Mouse (Mus musculus) embryonic facial prominence, embryonic 14.5 days (tissue): ENCODE results near the gene Gimap4. TPM values are rescaled to one million over a fixed set of nuclear protein-coding genes. Genes with fewer than 3 reads are reported as not detected.
A peak's percentile ranks its signal among the peaks of the same experiment; 100 is the strongest.

Experiments used
- ATAC-seq: fragments of 200-750 bp; cut with Nextera tagmentation; 2 replicates; pipeline ENCODE4 v1.8.0; 2017; ENCODE audit warnings: low read depth, moderate number of reproducible peaks, moderate TSS enrichment
- DNase-seq: peaks from one replicate; pipeline ENCODE4 v3.0.0-alpha.2; 2015; ENCODE audit warnings: low spot score
- H3K27ac ChIP-seq: fragments of 300-500 bp; sonication (generic); replicated peaks from 2 replicates; pipeline ENCODE4 v1.5.1; 2014; ENCODE audit warnings: low read depth, mild to moderate bottlenecking, low read length, moderate library complexity
- H3K27me3 ChIP-seq: fragments of 300-500 bp; sonication (generic); replicated peaks from 2 replicates; pipeline ENCODE4 v1.6.1; 2014; ENCODE audit warnings: low read length; ENCODE audit not compliant: control insufficient read depth, insufficient read depth
- H3K36me3 ChIP-seq: fragments of 300-500 bp; sonication (generic); 2 replicates; pipeline ENCODE4 v1.6.1; 2014; ENCODE audit warnings: low read length, mixed read lengths; ENCODE audit not compliant: control insufficient read depth, insufficient read depth
- H3K4me1 ChIP-seq: fragments of 300-500 bp; sonication (generic); 2 replicates; pipeline ENCODE4 v1.6.1; 2014; ENCODE audit warnings: antibody characterized with exemption, low read length; ENCODE audit not compliant: control insufficient read depth, insufficient read depth
- H3K4me2 ChIP-seq: fragments of 300-500 bp; sonication (generic); 2 replicates; pipeline ENCODE4 v1.6.1; 2014; ENCODE audit warnings: low read depth, mild to moderate bottlenecking, low read length, moderate library complexity, mixed read lengths
- H3K4me3 ChIP-seq: fragments of 300-500 bp; sonication (generic); 2 replicates; pipeline ENCODE4 v1.5.1; 2014; ENCODE audit warnings: low read depth, mild to moderate bottlenecking, low read length
- H3K9ac ChIP-seq: fragments of 300-500 bp; sonication (generic); 2 replicates; pipeline ENCODE4 v1.6.1; 2014; ENCODE audit warnings: low read depth, mild to moderate bottlenecking, low read length, moderate library complexity, mixed read lengths
- H3K9me3 ChIP-seq: fragments of 300-500 bp; sonication (generic); 2 replicates; pipeline ENCODE4 v1.6.1; 2016; ENCODE audit warnings: low read length; ENCODE audit not compliant: control insufficient read depth
- WGBS: fragments of 180-500 bp; shearing (Covaris S2); extraction: QIAGEN DNeasy Blood & Tissue Kit; methylation state at CpG from one replicate; pipeline ENCODE4 v1.1.7; 2014; 5-methylcytosine and 5-hydroxymethylcytosine counted together
- polyA plus RNA-seq: library from polyadenylated mRNA; unstranded; fragments of >200 nt; fragmentation: Nextera tagmentation; extraction: Ambion mirVana; gene quantifications from 2 replicates; pipeline ENCODE4 v1.2.1, GENCODE M21; 2014

Gene Gimap4
- polyA plus RNA-seq, 1 experiment from 2014 or later = 12.6 TPM

DNA sequence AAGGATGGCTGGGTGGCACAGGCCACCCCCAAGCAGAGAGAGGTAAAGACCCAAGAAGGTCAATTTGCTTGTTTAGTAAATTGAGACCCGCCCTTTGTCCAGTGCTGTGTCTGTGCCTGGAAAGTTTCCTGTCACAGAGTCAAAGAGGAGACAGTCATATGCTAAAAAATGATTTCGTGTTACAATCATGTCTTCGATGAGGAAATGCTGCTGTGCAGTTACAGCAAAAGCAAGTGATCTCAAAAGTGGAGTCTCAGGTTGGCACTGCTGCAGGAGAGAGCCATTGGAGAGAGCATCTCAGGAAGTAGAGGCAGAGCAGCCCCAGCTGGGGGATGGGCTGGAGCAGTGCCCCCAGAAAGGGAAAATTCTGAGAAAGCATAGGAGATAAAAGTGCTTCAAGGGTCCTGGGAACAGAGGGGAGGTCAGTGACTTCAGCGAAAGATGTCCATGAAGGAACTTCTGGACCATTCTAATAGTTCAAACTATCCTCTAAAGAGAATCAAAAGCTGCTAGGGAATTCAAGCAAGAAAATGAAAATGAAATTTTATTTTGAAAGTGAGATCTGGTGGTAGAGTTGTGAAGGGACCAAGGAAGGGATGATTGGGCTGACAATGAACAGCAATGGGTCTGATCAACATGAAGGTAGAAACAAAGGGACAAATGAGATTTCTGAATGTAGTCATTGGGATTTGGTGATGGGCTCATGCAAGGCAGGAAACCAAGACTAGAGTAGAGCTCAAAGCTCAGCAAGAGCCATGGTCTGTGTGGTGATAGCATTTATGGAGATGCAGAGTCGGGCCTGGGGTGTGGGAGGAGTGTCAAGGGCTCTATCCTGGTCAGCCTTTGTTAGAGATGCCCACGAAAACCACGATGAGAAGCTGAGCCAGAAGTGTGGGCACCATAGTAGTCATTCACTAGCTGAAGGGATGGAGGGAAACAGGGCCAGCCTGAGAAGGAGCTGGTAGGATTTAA, 1.6 kb downstream of the Gimap4 start:
- Histone ChIP-seq H3K9ac (no peak overlapping the region), H3K4me2 (no peak overlapping the region), H3K27ac (no peak overlapping the region), H3K4me3 (no peak overlapping the region), H3K36me3 (no peaks in the 10 kb centered on the region), H3K9me3 (no peaks in the 10 kb centered on the region), H3K27me3 (no peaks in the 10 kb centered on the region), H3K4me1 (no peaks in the 10 kb centered on the region)
- ATAC-seq (no peak), DNase-seq (no peak)
- WGBS = 82% methylated on average over 7 of the region's 7 CpGs

DNA sequence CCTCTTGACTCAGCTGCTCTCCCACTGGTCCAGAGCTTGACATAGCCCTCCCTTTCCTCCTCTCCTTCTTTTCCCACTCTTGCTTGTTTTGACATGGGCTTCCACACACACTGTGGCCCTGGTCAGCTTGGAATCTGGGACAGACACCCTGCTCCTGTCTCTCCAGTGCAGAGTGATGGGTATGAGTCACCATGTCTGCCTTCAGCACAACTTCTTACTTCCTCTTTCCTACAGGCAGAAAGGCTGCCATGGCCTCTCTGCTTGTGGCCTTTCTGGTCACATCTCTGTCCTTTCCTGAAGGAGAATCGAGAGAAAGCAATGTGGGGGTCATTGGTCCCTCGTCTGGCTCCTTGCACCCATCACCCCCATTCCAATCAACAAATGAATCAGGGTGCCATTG, 2.7 kb downstream of the Gimap4 start:
- Histone ChIP-seq H3K4me1 (no peaks in the 10 kb centered on the region), H3K27me3 (no peaks in the 10 kb centered on the region), H3K4me2 (no peak overlapping the region), H3K4me3 (no peak overlapping the region), H3K36me3 (no peaks in the 10 kb centered on the region), H3K9me3 (no peaks in the 10 kb centered on the region), H3K27ac (no peak overlapping the region), H3K9ac (no peak overlapping the region)
- no peak for ATAC-seq
- DNase-seq = no peak
- 72% methylated on average over 2 of the region's 2 CpGs for WGBS

DNA sequence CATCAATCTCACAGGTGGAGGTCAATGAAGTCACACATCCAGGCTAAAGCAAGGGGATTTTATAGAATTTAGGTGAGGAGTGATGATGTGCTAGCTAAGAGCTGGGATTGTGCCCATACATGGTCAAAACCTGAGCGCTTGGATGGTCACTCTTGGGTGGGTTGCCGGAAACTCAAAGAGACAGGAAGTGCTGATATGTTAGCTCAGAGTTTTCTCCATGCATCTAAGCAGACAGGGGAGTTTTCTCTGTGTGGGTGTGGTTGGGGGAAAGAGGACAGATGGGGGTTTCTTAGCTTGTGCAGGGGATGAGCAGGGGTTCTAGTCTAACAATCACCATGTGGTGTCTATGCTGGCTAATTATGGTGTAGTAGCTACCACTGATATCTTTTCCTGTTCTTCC, 5.0 kb downstream of the Gimap4 start:
- Histone ChIP-seq H3K27me3 (no peaks in the 10 kb centered on the region), H3K4me1 (no peaks in the 10 kb centered on the region), H3K4me2 (no peak overlapping the region), H3K9me3 (no peaks in the 10 kb centered on the region), H3K9ac (no peak overlapping the region), H3K36me3 (no peaks in the 10 kb centered on the region), H3K4me3 (no peak overlapping the region), H3K27ac (no peak overlapping the region)
- DNase-seq (no peak), ATAC-seq (no peak)
- WGBS = 85% methylated on average over 2 of the region's 2 CpGs

DNA sequence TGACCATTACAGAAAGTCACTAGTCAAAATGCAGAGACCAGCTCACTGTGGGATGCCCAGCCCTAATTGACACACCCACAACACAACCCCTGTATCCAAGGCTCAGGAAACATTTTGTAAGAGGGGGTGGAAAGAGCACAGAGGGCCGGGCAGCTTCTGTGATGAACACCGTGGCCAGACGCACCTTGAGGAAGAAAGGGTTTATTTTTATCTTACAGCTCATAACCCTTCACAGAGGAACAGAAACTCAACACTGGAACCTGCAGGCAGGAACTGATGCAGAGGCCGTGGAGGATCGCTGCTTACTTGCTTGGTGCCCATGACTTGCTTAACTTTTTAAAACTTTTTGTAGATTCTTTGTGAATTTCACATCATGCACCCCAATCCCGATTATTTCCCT, 8.6 kb downstream of the Gimap4 start:
- no peak overlapping the region for H3K9ac ChIP-seq
- no peak overlapping the region for H3K4me2 ChIP-seq
- H3K27ac ChIP-seq = no peak overlapping the region
- no peaks in the 10 kb centered on the region for H3K36me3 ChIP-seq
- H3K4me1 ChIP-seq = no peaks in the 10 kb centered on the region
- ATAC-seq = no peak
- no peaks in the 10 kb centered on the region for H3K9me3 ChIP-seq
- no peak overlapping the region for H3K4me3 ChIP-seq
- 81% methylated on average over 6 of the region's 6 CpGs for WGBS
- no peaks in the 10 kb centered on the region for H3K27me3 ChIP-seq
- no peak for DNase-seq

DNA sequence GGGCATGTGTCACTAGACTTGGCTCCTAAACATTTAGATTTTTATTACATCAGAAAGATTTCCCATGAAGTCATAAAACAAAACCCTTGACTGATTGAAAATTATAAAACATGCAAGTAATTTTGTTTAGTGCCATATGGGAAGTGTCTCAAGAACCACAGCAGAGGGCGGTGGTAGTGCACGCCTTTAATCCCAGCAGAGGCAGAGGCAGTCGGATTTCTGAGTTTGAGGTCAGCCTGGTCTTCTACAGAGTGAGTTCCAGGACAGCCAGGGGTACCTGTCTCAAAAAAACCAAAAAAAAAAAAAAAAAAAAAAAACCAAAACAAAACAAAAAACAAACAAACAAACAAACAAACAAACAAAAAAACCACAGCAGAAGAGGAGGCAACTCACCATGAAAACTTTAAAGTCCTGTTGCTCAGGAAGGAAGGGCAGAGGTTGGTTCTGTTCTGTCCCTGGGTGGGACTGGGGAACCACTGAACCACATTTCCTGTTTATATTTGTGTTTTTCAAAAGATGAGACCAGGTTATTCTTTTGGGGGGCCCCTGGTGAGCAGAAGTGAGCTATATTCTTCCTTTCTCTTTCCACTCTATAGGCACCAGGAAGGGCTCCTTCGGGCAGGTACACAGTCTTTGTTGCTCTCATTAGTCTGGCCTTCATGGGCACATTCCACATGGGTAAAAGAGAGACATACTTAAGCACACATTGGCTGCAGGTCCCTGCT, 12.6 kb downstream of the Gimap4 start:
- Histone ChIP-seq H3K4me3 (no peak overlapping the region), H3K9me3 (no peaks in the 10 kb centered on the region), H3K9ac (no peak overlapping the region), H3K36me3 (no peaks in the 10 kb centered on the region), H3K4me1 (no peaks in the 10 kb centered on the region), H3K27ac (0 out of 2 replicates have a peak overlapping the region, but pooled peaks have one; percentile 39), H3K27me3 (no peaks in the 10 kb centered on the region), H3K4me2 (no peak overlapping the region)
- no peak for ATAC-seq
- 79% methylated on average over 4 of the region's 4 CpGs for WGBS
- DNase-seq = no peak

DNA sequence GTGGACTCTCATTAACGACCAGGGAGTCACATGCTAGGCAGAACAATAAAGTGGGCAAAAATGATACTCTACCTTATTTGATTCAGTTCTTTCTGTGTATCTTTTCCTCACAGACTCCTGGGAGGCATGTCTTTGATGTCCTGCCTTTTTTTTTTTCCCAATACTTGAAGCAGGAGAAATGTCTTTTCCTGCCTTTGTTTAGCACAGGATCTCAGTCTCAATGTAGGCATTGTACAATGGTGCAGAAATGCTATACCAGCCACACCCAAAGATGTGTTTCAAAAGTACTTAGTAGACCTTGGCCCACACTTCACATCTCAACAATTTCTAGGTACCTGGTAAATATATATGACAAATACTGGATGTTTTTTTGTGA, 13.2 kb downstream of the Gimap4 start:
- Histone ChIP-seq H3K36me3 (no peaks in the 10 kb centered on the region), H3K27me3 (no peaks in the 10 kb centered on the region), H3K4me3 (no peak overlapping the region), H3K4me1 (no peaks in the 10 kb centered on the region), H3K9me3 (no peaks in the 10 kb centered on the region), H3K4me2 (no peak overlapping the region), H3K27ac (no peak overlapping the region), H3K9ac (no peak overlapping the region)
- WGBS = 40% methylated on average over 1 of the region's 1 CpGs
- DNase-seq (no peak), ATAC-seq (no peak)

DNA sequence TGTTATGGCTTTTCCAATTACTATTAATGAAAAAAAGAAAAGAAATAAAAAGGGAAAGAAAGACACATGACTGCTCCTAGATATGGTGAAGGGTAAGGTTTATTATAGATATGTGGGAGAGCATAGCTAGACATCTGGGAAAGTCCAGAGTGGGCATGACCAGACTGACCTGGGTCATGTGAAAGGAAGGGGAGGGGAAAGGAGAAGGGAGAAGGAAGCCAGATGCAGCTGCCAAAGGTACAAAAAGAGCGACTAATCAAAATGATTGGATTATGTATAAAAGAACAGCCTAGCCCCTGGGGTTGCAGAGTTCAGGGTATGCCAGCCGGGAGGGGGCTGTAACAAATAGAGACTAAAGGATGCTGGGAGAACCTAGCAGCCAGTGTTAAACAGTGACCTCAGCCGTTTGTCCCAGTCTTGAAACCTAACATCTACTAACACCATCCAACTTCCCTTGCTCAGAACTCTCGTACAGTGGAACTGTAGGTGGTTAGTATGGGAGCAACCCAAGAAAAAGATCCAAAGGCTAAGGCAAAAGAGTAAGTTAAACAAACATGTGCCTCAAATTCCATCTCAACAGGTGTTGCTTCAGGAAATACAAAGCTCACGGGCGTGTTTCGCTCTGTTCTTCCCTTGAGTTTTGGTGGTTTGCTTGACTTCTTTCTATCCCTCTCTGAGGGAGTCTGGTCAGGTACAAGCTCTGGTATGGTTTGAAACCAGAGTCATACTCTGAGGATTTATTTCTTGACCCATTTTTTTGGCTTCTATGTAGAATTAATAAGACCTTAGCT, 13.9 kb downstream of the Gimap4 start:
- H3K4me1 ChIP-seq = no peaks in the 10 kb centered on the region
- H3K36me3 ChIP-seq = no peaks in the 10 kb centered on the region
- H3K27me3 ChIP-seq = no peaks in the 10 kb centered on the region
- no peak overlapping the region for H3K27ac ChIP-seq
- no peaks in the 10 kb centered on the region for H3K9me3 ChIP-seq
- H3K4me3 ChIP-seq = no peak overlapping the region
- WGBS = 75% methylated on average over 7 of the region's 7 CpGs
- H3K4me2 ChIP-seq = no peak overlapping the region
- DNase-seq = no peak
- ATAC-seq = no peak
- no peak overlapping the region for H3K9ac ChIP-seq

DNA sequence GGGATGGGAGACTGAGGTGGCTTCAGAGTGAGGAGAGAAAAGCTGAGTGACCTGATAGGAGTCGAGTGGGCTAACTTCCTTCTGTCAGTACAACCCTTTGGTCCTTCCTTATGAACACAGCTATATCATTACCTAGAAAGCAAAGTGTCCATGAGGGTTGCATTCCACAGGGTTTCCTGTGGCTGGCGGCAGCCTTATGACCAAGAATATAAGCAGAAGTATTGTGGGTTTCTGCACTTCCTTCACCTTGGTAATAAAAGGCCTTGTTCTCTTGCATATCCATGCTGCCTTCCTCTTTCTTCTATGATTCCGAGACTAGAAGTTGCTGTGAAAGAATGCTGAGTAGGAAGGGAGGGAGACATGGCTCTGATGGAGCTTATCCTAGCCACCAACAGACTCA, 14.5 kb downstream of the Gimap4 start:
- ATAC-seq (no peak), DNase-seq (no peak)
- Histone ChIP-seq H3K4me1 (no peaks in the 10 kb centered on the region), H3K27me3 (no peaks in the 10 kb centered on the region), H3K4me3 (no peak overlapping the region), H3K36me3 (no peaks in the 10 kb centered on the region), H3K9ac (no peak overlapping the region), H3K4me2 (no peak overlapping the region), H3K9me3 (no peaks in the 10 kb centered on the region), H3K27ac (no peak overlapping the region)
- WGBS = 76% methylated on average over 3 of the region's 3 CpGs
